12 mouse cellular contexts compared by ENCODE assay signal in the genomic region with DNA sequence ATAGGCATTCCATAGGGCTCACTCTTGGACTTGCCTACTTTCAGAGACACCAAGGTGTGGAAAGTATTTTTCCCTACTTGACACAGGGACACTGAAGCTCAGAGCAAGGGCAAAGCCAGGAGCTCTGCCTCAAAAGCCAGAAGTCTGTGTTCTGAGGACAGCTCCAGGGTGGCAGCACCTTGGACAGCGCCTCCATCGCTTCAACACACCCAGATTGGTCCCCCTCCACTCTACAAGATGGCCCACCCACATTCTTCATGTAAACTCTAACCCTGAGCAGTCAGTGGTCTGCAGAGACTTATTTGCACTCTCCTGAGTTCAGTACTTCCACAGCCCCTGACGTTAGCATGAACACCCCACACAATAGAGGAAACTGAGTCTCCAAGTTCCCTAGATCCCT. TPM values are rescaled to one million over a fixed set of nuclear protein-coding genes. Genes with fewer than 3 reads are reported as not detected.
A peak's percentile ranks its signal among the peaks of the same experiment; 100 is the strongest.
DNase-seq lines count a peak whose midpoint lies in the region; ATAC-seq and TF ChIP-seq lines count a peak whose summit lies in the region.
"Had no signal": no experiment of that assay in that cellular context is flagged by ENCODE, and none has a peak within 500 bp of the region (broad histone marks: within the 10 kb centered on the region; RNA-seq: fewer than 3 reads in every experiment).

No protein-coding gene starts in this region.

- H3K4me2 ChIP-seq in lung, embryonic 14.5 days: no peak overlapping the region
- H3K4me2 ChIP-seq in myocyte (ENCODE audit: low read depth): no peak overlapping the region
- no peak overlapping the region for H3K4me2 ChIP-seq in heart, embryonic 11.5 days
- H3K4me2 ChIP-seq: hindbrain, embryonic 15.5 days; liver, embryonic 15.5 days had no signal

- H3K4me1 ChIP-seq in lung, embryonic 14.5 days (ENCODE audit: insufficient read depth): no peaks in the 10 kb centered on the region
- H3K4me1 ChIP-seq in heart, embryonic 11.5 days (ENCODE audit: control insufficient read depth, insufficient read depth, low read length): no peaks in the 10 kb centered on the region
- H3K4me1 ChIP-seq: liver, embryonic 15.5 days had no signal

- 6% methylated on average over 3 of the region's 3 CpGs for WGBS in lung, embryonic 14.5 days
- 17% methylated on average over 3 of the region's 3 CpGs for WGBS in heart, embryonic 11.5 days (ENCODE audit: insufficient replicate concordance)

- H3K9ac ChIP-seq in lung, embryonic 14.5 days: no peak overlapping the region
- no peak overlapping the region for H3K9ac ChIP-seq in heart, embryonic 11.5 days (ENCODE audit: low read depth, low read length)
- H3K9ac ChIP-seq: hindbrain, embryonic 15.5 days; liver, embryonic 15.5 days had no signal

- H3K9me3 ChIP-seq in lung, embryonic 14.5 days (ENCODE audit: low read depth, low read length): no peaks in the 10 kb centered on the region
- H3K9me3 ChIP-seq in heart, embryonic 11.5 days (replicated peaks; ENCODE audit: control insufficient read depth, low read length): no peaks in the 10 kb centered on the region
- H3K9me3 ChIP-seq: hindbrain, embryonic 15.5 days; liver, embryonic 15.5 days had no signal

- ATAC-seq in lung, embryonic 14.5 days (ENCODE audit: insufficient read depth): 0 out of 2 replicates have a peak, but pooled peaks have one; percentile 49
- no peak for ATAC-seq in heart, embryonic 11.5 days (replicated peaks; ENCODE audit: insufficient number of reproducible peaks, low FRiP score, low TSS enrichment)

- intact Hi-C loops in gastrocnemius, postnatal 36 days (cut with DNase I): no loop called here

- H3ac ChIP-seq in myocyte (ENCODE audit: control insufficient read depth, insufficient read length): no peak overlapping the region

- H3K36me3 ChIP-seq in lung, embryonic 14.5 days (ENCODE audit: insufficient read depth): no peaks in the 10 kb centered on the region
- H3K36me3 ChIP-seq in myocyte (ENCODE audit: control insufficient read depth, insufficient read depth): no peaks in the 10 kb centered on the region
- H3K36me3 ChIP-seq in heart, embryonic 11.5 days (ENCODE audit: control insufficient read depth, insufficient read depth, low read length): no peaks in the 10 kb centered on the region
- H3K36me3 ChIP-seq: hindbrain, embryonic 15.5 days; liver, embryonic 15.5 days had no signal

- H3K27me3 ChIP-seq in lung, embryonic 14.5 days (ENCODE audit: insufficient read depth, low read length): no peaks in the 10 kb centered on the region
- H3K27me3 ChIP-seq in myocyte (ENCODE audit: control insufficient read depth, insufficient read depth, insufficient read length): no peaks in the 10 kb centered on the region
- H3K27me3 ChIP-seq in heart, embryonic 11.5 days (ENCODE audit: control insufficient read depth, insufficient read depth, low read length): 0 out of 2 replicates have a peak, but pooled peaks cover 3% of the 10 kb centered on the region
- H3K27me3 ChIP-seq: hindbrain, embryonic 15.5 days; liver, embryonic 15.5 days had no signal

- H3K79me2 ChIP-seq in myocyte (ENCODE audit: control insufficient read depth, insufficient read depth): no peaks in the 10 kb centered on the region

- no peak overlapping the region for H3K4me3 ChIP-seq in lung, embryonic 14.5 days (ENCODE audit: low read depth, low read length)
- no peak overlapping the region for H3K4me3 ChIP-seq in myocyte
- no peak overlapping the region for H3K4me3 ChIP-seq in heart, embryonic 11.5 days (ENCODE audit: low read depth, low read length)
- H3K4me3 ChIP-seq: hindbrain, embryonic 15.5 days; liver, embryonic 15.5 days had no signal

- TF ChIP-seq POLR2A in myocyte (IDR thresholded peaks at IDR 0.05; ENCODE audit: insufficient read length, low read depth): no peak

- DNase-seq in gastrocnemius, postnatal 10 days: peak; percentile 8
- DNase-seq in gastrocnemius, postnatal 36 days: no peak
- DNase-seq in lung, embryonic 14.5 days: peak; percentile 80
- no peak for DNase-seq in lung, postnatal 36 days
- DNase-seq in embryo, embryonic 10 days (ENCODE audit: low spot score): peak; percentile 79
- DNase-seq in layer of hippocampus, postnatal 25 days (ENCODE audit: extremely low spot score in 1 of 2, low spot score in 1 of 2): no peak
- DNase-seq: adrenal gland, adult 2 months; cerebellum, postnatal 25 days had no signal

- no peak overlapping the region for H3K27ac ChIP-seq in lung, embryonic 14.5 days (ENCODE audit: low read depth)
- H3K27ac ChIP-seq in heart, embryonic 11.5 days (ENCODE audit: low read depth, low read length): no peak overlapping the region
- H3K27ac ChIP-seq: hindbrain, embryonic 15.5 days; liver, embryonic 15.5 days had no signal

- TF ChIP-seq CTCF in lung, embryonic 14.5 days (IDR thresholded peaks at IDR 0.05; ENCODE audit: low read depth): no peak

TF ChIP-seq in myocyte, 11 proteins besides CTCF, POLR2A, EP300 and RAD21:
- TF ChIP-seq REST (IDR thresholded peaks at IDR 0.05; ENCODE audit: insufficient read depth, insufficient read length) (peak; percentile 77), TCF12 (IDR thresholded peaks at IDR 0.05; ENCODE audit: insufficient read depth, poor library complexity, severe bottlenecking) (no peak)

RNA-seq across cellular contexts. Expression of a gene that starts 21.1 kb away (rescaled TPM):
- not detected for total RNA-seq in gastrocnemius, postnatal 10 days (2021)
- not detected for total RNA-seq in gastrocnemius, postnatal 36 days (2021)
- not detected in 2 replicates for polyA plus RNA-seq in lung, embryonic 14.5 days (2014; fragmentation: Nextera tagmentation; extraction: Ambion mirVana)
- polyA plus RNA-seq in myocyte (2012; fragmentation: generic; extraction: Trizol): 0.05 TPM
- not detected for total RNA-seq in layer of hippocampus, postnatal 25 days (2021)
- polyA plus RNA-seq in heart, embryonic 11.5 days (2014; fragmentation: Nextera tagmentation; extraction: Ambion mirVana): not detected in 2 replicates
- total RNA-seq: adrenal gland, adult 2 months had no signal
- polyA plus RNA-seq: adrenal gland, adult 2 months; hindbrain, embryonic 15.5 days; liver, embryonic 15.5 days had no signal

Comparison
In these comparisons a context has a peak if more than half of its experiments do, and no peak if none do; other contexts are left out.
1. DNase-seq: peak in gastrocnemius, postnatal 10 days (single experiment), lung, embryonic 14.5 days (single experiment) and embryo, embryonic 10 days (single experiment); none in gastrocnemius, postnatal 36 days (0 of 2), lung, postnatal 36 days (single experiment) and layer of hippocampus, postnatal 25 days (0 of 2).